Mouse (Mus musculus) T-cell, adult 2 months (primary cell): ENCODE results near the gene Cfap73.
A peak's percentile ranks its signal among the peaks of the same experiment; 100 is the strongest.

Source experiments
- DNase-seq: peaks from one replicate; pipeline ENCODE4 v3.0.0; 2022; ENCODE audit warnings: low spot score

The Cfap73 gene

GRCm38 (mm10) chr5:120586741-120587615 lies 47.1 kb downstream of the Cfap73 start:
- no peak for DNase-seq

GRCm38 (mm10) chr5:120584968-120585367 lies 49.1 kb downstream of the Cfap73 start:
- no peak for DNase-seq

- DNase-seq, result peak; percentile 22
Observed at GRCm38 (mm10) chr5:120583511-120583910, 50.5 kb downstream of the Cfap73 start.

- no peak for DNase-seq
Observed at GRCm38 (mm10) chr5:120582002-120582401, 52.0 kb downstream of the Cfap73 start.

- no peak for DNase-seq
Observed at GRCm38 (mm10) chr5:120579898-120580626, 54.0 kb downstream of the Cfap73 start.

GRCm38 (mm10) chr5:120579211-120579897 lies 54.7 kb downstream of the Cfap73 start:
- DNase-seq, result peak; percentile 52

- peak; percentile 84 for DNase-seq
Observed at GRCm38 (mm10) chr5:120578504-120579081, 55.4 kb downstream of the Cfap73 start.
